Mouse (Mus musculus): Measurements from ENCODE around the gene Tmtc2. TPM values are rescaled to one million over a fixed set of nuclear protein-coding genes. Genes with fewer than 3 reads are reported as not detected.

Gene Tmtc2
- total RNA-seq, 1 experiment from 2014 or later, result 3.5 TPM

- no peak for ATAC-seq (replicated peaks in 1 of 2; ENCODE audit: insufficient read depth in 1 of 2, low FRiP score in 2 of 2, low TSS enrichment in 1 of 2, low read depth in 1 of 2, poor library complexity in 2 of 2, severe bottlenecking in 2 of 2)
Measured at GRCm38 (mm10) chr10:105193756-105194460, 380.3 kb downstream of the Tmtc2 start.

GRCm38 (mm10) chr10:105192071-105192470 lies 382.2 kb downstream of the Tmtc2 start:
- ATAC-seq (replicated peaks in 1 of 2; ENCODE audit: insufficient read depth in 1 of 2, low FRiP score in 2 of 2, low TSS enrichment in 1 of 2, low read depth in 1 of 2, poor library complexity in 2 of 2, severe bottlenecking in 2 of 2), result no peak

- no peak for ATAC-seq (replicated peaks in 1 of 2; ENCODE audit: insufficient read depth in 1 of 2, low FRiP score in 2 of 2, low TSS enrichment in 1 of 2, low read depth in 1 of 2, poor library complexity in 2 of 2, severe bottlenecking in 2 of 2)
Measured at GRCm38 (mm10) chr10:105189746-105190145, 384.5 kb downstream of the Tmtc2 start.

- ATAC-seq (replicated peaks in 1 of 2; ENCODE audit: insufficient read depth in 1 of 2, low FRiP score in 2 of 2, low TSS enrichment in 1 of 2, low read depth in 1 of 2, poor library complexity in 2 of 2, severe bottlenecking in 2 of 2), result peak; percentile 99 to 100
Measured at GRCm38 (mm10) chr10:105186636-105187035, 387.6 kb downstream of the Tmtc2 start.

- no peak for ATAC-seq (replicated peaks in 1 of 2; ENCODE audit: insufficient read depth in 1 of 2, low FRiP score in 2 of 2, low TSS enrichment in 1 of 2, low read depth in 1 of 2, poor library complexity in 2 of 2, severe bottlenecking in 2 of 2)
Measured at GRCm38 (mm10) chr10:105168443-105169102, 405.7 kb downstream of the Tmtc2 start.

GRCm38 (mm10) chr10:105165291-105165690 lies 409.0 kb downstream of the Tmtc2 start:
- ATAC-seq (replicated peaks in 1 of 2; ENCODE audit: insufficient read depth in 1 of 2, low FRiP score in 2 of 2, low TSS enrichment in 1 of 2, low read depth in 1 of 2, poor library complexity in 2 of 2, severe bottlenecking in 2 of 2), result peak in 1 of 2 experiments; percentile 53; a peak in 1 of 4 replicates

- no peak for ATAC-seq (replicated peaks in 1 of 2; ENCODE audit: insufficient read depth in 1 of 2, low FRiP score in 2 of 2, low TSS enrichment in 1 of 2, low read depth in 1 of 2, poor library complexity in 2 of 2, severe bottlenecking in 2 of 2)
Measured at GRCm38 (mm10) chr10:105153789-105154188, 420.5 kb downstream of the Tmtc2 start.

GRCm38 (mm10) chr10:105144382-105144781 lies 429.9 kb downstream of the Tmtc2 start:
- no peak for ATAC-seq (replicated peaks in 1 of 2; ENCODE audit: insufficient read depth in 1 of 2, low FRiP score in 2 of 2, low TSS enrichment in 1 of 2, low read depth in 1 of 2, poor library complexity in 2 of 2, severe bottlenecking in 2 of 2)

- ATAC-seq (replicated peaks in 1 of 2; ENCODE audit: insufficient read depth in 1 of 2, low FRiP score in 2 of 2, low TSS enrichment in 1 of 2, low read depth in 1 of 2, poor library complexity in 2 of 2, severe bottlenecking in 2 of 2), result no peak
Measured at GRCm38 (mm10) chr10:105142201-105142600, 432.1 kb downstream of the Tmtc2 start.
